Mouse (Mus musculus) heart, embryonic 13.5 days (tissue): Measurements from ENCODE around the gene Katnal1. TPM values are rescaled to one million over a fixed set of nuclear protein-coding genes. Genes with fewer than 3 reads are reported as not detected.

Experiments
- ATAC-seq: fragments of 200-750 bp; cut with Nextera tagmentation; 2 replicates; pipeline ENCODE4 v1.8.0; 2017; ENCODE audit warnings: moderate TSS enrichment; ENCODE audit not compliant: insufficient number of reproducible peaks, low FRiP score, low TSS enrichment; ENCODE audit errors: extremely low read depth
- H3K27ac ChIP-seq: fragments of 300-500 bp; sonication (generic); replicated peaks from 2 replicates; pipeline ENCODE4 v1.5.1; 2015; ENCODE audit warnings: moderate library complexity, mild to moderate bottlenecking, inconsistent platforms
- H3K27me3 ChIP-seq: fragments of 300-500 bp; sonication (generic); replicated peaks from 2 replicates; pipeline ENCODE4 v1.6.1; 2015; ENCODE audit warnings: mild to moderate bottlenecking, inconsistent platforms
- H3K36me3 ChIP-seq: fragments of 300-500 bp; sonication (generic); 2 replicates; pipeline ENCODE4 v1.6.1; 2015; ENCODE audit warnings: mild to moderate bottlenecking, inconsistent platforms
- H3K4me1 ChIP-seq: fragments of 300-500 bp; sonication (generic); 2 replicates; pipeline ENCODE4 v1.6.1; 2015; ENCODE audit warnings: inconsistent platforms
- H3K4me2 ChIP-seq: fragments of 300-500 bp; sonication (generic); 2 replicates; pipeline ENCODE4 v1.6.1; 2015; ENCODE audit warnings: inconsistent platforms, mild to moderate bottlenecking, moderate library complexity
- H3K4me3 ChIP-seq: fragments of 300-500 bp; sonication (generic); 2 replicates; pipeline ENCODE4 v1.5.1; 2015; ENCODE audit warnings: moderate library complexity, mild to moderate bottlenecking, inconsistent platforms
- H3K9ac ChIP-seq: fragments of 300-500 bp; sonication (generic); 2 replicates; pipeline ENCODE4 v1.6.1; 2015; ENCODE audit warnings: inconsistent platforms, mild to moderate bottlenecking, moderate library complexity
- H3K9me3 ChIP-seq: fragments of 300-500 bp; sonication (generic); 2 replicates; pipeline ENCODE4 v1.6.1; 2016; ENCODE audit warnings: inconsistent platforms
- WGBS: fragments of 180-500 bp; shearing (Covaris S2); methylation state at CpG from one replicate; pipeline ENCODE4 v1.1.7; 2015; ENCODE audit warnings: mixed read lengths; 5-methylcytosine and 5-hydroxymethylcytosine counted together
- polyA plus RNA-seq: library from polyadenylated mRNA; unstranded; fragments of >200 nt; fragmentation: Nextera tagmentation; extraction: Ambion mirVana; gene quantifications from 2 replicates; pipeline ENCODE4 v1.2.1, GENCODE M21; 2015

Katnal1 gene
- polyA plus RNA-seq, 1 experiment from 2014 or later = 10.1 TPM

DNA sequence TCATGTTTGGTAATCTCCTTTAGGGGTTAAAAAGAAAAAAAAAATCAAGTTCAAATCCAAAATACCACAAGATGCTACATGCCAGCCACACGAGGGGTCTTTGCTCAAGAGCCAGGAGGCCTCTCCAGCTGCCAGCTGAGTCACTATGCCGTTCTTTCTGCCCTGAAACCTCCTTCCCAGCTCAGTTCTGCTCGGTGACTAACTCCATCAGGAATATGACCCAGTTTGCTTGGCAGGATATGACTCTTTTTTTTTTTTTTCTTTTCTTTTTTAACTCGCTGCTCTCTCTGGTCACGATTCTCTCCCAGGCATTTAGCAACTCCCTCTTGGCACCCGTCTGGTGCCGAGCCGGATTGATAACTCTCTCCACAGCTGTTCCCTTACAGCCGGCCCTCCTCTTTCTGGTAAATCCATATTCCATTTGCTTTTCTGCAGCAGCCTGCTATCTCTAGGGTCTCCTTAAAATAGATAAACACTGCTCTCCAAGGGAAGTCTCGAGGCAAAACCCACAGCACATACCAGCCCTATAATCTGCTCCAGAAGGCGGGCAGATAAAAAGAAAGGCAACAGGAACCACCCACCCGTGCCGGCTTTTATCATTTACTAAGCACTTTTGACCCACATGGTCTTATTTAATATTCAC, 36.7 kb upstream of the Katnal1 start:
- ATAC-seq = no peak

DNA sequence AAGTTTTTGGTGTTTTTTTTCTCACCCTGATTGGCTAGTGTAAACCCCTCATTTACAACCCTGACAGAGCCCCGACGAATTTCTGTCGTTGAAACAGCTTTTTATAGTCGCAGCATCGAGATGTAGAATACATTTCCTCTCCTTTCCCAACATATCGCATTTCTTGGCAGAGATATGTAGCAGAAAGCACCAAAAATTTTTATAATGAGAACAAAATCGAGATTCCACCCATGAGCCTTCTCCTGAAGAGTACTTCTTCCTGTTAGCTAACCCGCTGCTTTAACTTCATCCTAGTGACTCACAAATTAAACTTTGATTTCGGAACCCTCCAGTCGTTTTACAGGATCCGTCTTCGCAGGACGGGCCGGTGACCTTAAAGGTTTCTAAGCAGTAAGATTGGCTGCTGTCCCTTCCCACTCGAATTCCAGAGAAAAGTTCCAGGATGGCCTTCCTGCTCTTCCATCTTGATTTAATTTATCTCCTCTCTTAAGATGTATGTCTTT, 36.0 kb upstream of the Katnal1 start:
- Histone ChIP-seq H3K9ac (0 out of 2 replicates have a peak overlapping the region, but pooled peaks have one; percentile 40), H3K4me3 (no peak overlapping the region), H3K27me3 (no peaks in the 10 kb centered on the region), H3K27ac (peak overlapping the region; percentile 77), H3K4me1 (peaks cover 49% of the 10 kb centered on the region), H3K4me2 (peak overlapping the region; percentile 53), H3K9me3 (no peaks in the 10 kb centered on the region), H3K36me3 (no peaks in the 10 kb centered on the region)
- no peak for ATAC-seq
- WGBS = 57% methylated on average over 15 of the region's 15 CpGs

More for the DNA sequence above, 36.7 kb upstream of the Katnal1 start:
- Histone ChIP-seq H3K4me2 (peak overlapping the region; percentile 53), H3K27me3 (no peaks in the 10 kb centered on the region), H3K4me1 (peaks cover 45% of the 10 kb centered on the region), H3K4me3 (no peak overlapping the region), H3K9me3 (no peaks in the 10 kb centered on the region), H3K27ac (peak overlapping the region; percentile 77), H3K9ac (0 out of 2 replicates have a peak overlapping the region, but pooled peaks have one; percentile 12), H3K36me3 (no peaks in the 10 kb centered on the region)
- 5% methylated on average over 13 of the region's 13 CpGs for WGBS

- Histone ChIP-seq H3K4me2 (no peak overlapping the region), H3K27me3 (no peaks in the 10 kb centered on the region), H3K27ac (no peak overlapping the region), H3K9ac (no peak overlapping the region), H3K4me1 (peaks cover 53% of the 10 kb centered on the region), H3K36me3 (no peaks in the 10 kb centered on the region), H3K4me3 (no peak overlapping the region), H3K9me3 (no peaks in the 10 kb centered on the region)
- no peak for ATAC-seq
- WGBS = 80% methylated on average over 1 of the region's 1 CpGs
Measured at GRCm38 (mm10) chr5:148964251-148964650, 35.1 kb upstream of the Katnal1 start.

- Histone ChIP-seq H3K4me3 (peak overlapping the region; percentile 52), H3K4me2 (peak overlapping the region; percentile 92), H3K4me1 (peaks cover 33% of the 10 kb centered on the region), H3K27me3 (no peaks in the 10 kb centered on the region), H3K9me3 (no peaks in the 10 kb centered on the region), H3K36me3 (no peaks in the 10 kb centered on the region), H3K9ac (peak overlapping the region; percentile 73), H3K27ac (peak overlapping the region; percentile 21; the same call in 1 of the 2 replicates)
- 57% methylated on average over 10 of the region's 10 CpGs for WGBS
- ATAC-seq = no peak
Measured at GRCm38 (mm10) chr5:148960211-148960610, 31.1 kb upstream of the Katnal1 start.

GRCm38 (mm10) chr5:148959068-148959990, 30.2 kb upstream of the Katnal1 start:
- 1% methylated on average over 39 of the region's 39 CpGs for WGBS
- Histone ChIP-seq H3K4me2 (peak overlapping the region; percentile 92), H3K9me3 (no peaks in the 10 kb centered on the region), H3K27me3 (no peaks in the 10 kb centered on the region), H3K27ac (peak overlapping the region; percentile 21), H3K36me3 (no peaks in the 10 kb centered on the region), H3K9ac (peak overlapping the region; percentile 73), H3K4me1 (peaks cover 24% of the 10 kb centered on the region), H3K4me3 (peak overlapping the region; percentile 52)
- ATAC-seq = no peak; the same call in 1 of the 2 replicates

GRCm38 (mm10) chr5:148958355-148958754, 29.2 kb upstream of the Katnal1 start:
- no peak for ATAC-seq
- Histone ChIP-seq H3K27me3 (no peaks in the 10 kb centered on the region), H3K4me3 (no peak overlapping the region), H3K9ac (no peak overlapping the region), H3K4me1 (peaks cover 23% of the 10 kb centered on the region), H3K27ac (no peak overlapping the region), H3K36me3 (no peaks in the 10 kb centered on the region), H3K9me3 (no peaks in the 10 kb centered on the region), H3K4me2 (no peak overlapping the region)
- WGBS = 41% methylated on average over 9 of the region's 9 CpGs

- Histone ChIP-seq H3K36me3 (no peaks in the 10 kb centered on the region), H3K27ac (no peak overlapping the region)
Measured at GRCm38 (mm10) chr5:148956898-148957535, 27.9 kb upstream of the Katnal1 start.

GRCm38 (mm10) chr5:148956091-148956490, 27.0 kb upstream of the Katnal1 start:
- no peak overlapping the region for H3K4me2 ChIP-seq
- no peaks in the 10 kb centered on the region for H3K9me3 ChIP-seq
- H3K27me3 ChIP-seq = no peaks in the 10 kb centered on the region
- no peak for ATAC-seq
- H3K4me1 ChIP-seq = peaks cover 27% of the 10 kb centered on the region
- no peak overlapping the region for H3K9ac ChIP-seq
- H3K36me3 ChIP-seq = no peaks in the 10 kb centered on the region
- H3K27ac ChIP-seq = no peak overlapping the region
- WGBS = 85% methylated on average over 9 of the region's 9 CpGs
- no peak overlapping the region for H3K4me3 ChIP-seq

More at GRCm38 (mm10) chr5:148956898-148957535, 27.9 kb upstream of the Katnal1 start:
- peaks cover 23% of the 10 kb centered on the region for H3K4me1 ChIP-seq
- no peak overlapping the region for H3K9ac ChIP-seq
- no peaks in the 10 kb centered on the region for H3K9me3 ChIP-seq
- no peak overlapping the region for H3K4me2 ChIP-seq
- no peak for ATAC-seq
- H3K4me3 ChIP-seq = no peak overlapping the region
- 42% methylated on average over 9 of the region's 9 CpGs for WGBS
- H3K27me3 ChIP-seq = no peaks in the 10 kb centered on the region

DNA sequence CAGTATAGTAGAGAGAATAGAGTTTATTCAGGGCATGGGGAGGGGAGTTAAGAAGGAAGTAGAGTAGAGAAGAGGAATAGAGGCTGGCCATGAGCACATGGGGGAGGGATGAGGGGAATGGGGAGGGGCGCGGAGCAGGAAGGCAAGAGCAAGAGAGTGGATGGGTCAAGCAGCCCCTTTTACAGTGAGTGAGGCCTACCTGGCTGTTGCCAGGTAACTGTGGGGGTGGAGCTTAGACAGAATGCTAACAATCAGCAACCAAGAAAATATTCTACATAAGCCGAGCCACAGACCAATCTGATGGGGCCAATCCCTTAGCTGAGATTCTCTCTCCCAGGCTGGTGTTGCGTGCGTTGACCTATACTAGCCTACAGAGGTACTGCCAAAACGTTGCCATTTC, 26.5 kb upstream of the Katnal1 start:
- Histone ChIP-seq H3K27ac (no peak overlapping the region), H3K4me1 (peaks cover 27% of the 10 kb centered on the region), H3K9me3 (no peaks in the 10 kb centered on the region), H3K4me3 (no peak overlapping the region), H3K27me3 (no peaks in the 10 kb centered on the region), H3K9ac (no peak overlapping the region), H3K4me2 (no peak overlapping the region), H3K36me3 (no peaks in the 10 kb centered on the region)
- ATAC-seq = no peak
- 82% methylated on average over 6 of the region's 6 CpGs for WGBS

DNA sequence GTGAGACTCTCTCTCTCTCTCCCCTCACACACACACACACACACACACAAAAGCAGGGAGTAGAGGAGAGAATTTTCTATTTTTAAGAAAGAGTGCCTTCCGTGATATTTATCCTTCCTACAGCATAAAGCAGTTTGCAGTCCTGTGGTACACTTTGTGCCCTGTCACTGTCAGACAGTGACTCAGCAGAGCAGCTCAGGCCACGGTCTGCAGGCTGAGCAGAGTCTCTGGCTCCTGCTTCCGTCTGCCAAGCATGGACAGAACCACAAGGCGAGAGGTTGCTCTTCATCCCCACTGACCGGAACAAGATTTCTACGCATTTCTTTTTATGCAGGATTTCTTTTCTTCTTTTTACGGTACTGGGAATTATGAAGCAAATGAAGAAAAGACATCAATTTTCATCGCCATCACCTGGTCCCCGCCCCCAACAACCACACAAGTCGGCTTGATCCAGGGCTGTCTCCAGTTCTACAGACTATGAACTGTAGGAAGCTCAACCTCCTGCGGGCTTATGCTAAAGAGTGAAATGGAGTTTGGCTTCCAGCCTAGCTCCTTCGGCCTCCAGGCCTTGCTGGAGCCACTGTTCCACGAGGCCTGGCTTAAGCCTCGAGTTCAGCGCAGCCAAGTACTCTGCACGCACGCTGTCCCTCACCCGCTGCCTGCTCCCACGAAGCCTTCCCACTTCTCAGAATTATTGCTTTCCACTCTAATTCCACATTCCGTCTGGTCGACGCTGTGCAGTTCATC, 25.4 kb upstream of the Katnal1 start:
- no peak for ATAC-seq
- Histone ChIP-seq H3K4me3 (no peak overlapping the region), H3K4me2 (no peak overlapping the region), H3K27me3 (no peaks in the 10 kb centered on the region), H3K9ac (no peak overlapping the region), H3K4me1 (peaks cover 25% of the 10 kb centered on the region), H3K36me3 (no peaks in the 10 kb centered on the region), H3K9me3 (no peaks in the 10 kb centered on the region), H3K27ac (no peak overlapping the region)
- WGBS = 80% methylated on average over 22 of the region's 22 CpGs
